Mouse (Mus musculus): ENCODE results near the gene Fxyd3. TPM values are rescaled to one million over a fixed set of nuclear protein-coding genes. Genes with fewer than 3 reads are reported as not detected.

The Fxyd3 gene
- total and polyA plus RNA-seq, 3 experiments: not detected

DNA sequence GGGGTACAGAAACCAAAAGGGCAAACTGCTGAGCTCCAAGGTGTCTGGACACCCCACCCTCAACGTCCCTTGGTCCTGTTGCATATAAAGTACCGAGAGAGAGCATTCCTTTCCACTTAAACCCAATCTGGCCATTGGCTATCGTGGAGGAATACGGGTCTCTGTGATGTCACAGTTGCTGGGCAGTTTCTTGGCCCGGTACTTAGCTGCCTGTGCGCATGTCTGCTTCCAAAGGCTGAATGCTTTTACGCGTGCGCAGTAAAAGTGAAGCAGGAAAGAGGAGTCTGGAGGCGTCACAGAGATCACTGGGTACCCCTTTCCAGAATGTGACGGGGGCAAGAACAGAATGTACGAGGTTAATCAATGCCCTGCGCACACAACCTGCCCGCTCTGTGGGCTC, 7.0 kb downstream of the Fxyd3 start:
- Histone ChIP-seq H3K4me1 (ENCODE audit: control insufficient read depth in 1 of 2, insufficient read depth in 2 of 2, low read length in 2 of 2) (no peaks in the 10 kb centered on the region), H3K36me3 (ENCODE audit: control insufficient read depth in 1 of 2, insufficient read depth in 2 of 2, low read length in 2 of 2) (no peaks in the 10 kb centered on the region), H3K4me3 (ENCODE audit: control insufficient read depth in 1 of 2, insufficient read depth in 1 of 2, low read depth in 2 of 2, low read length in 2 of 2) (no peak overlapping the region), H3K27ac (ENCODE audit: control insufficient read depth, low read depth, low read length) (no peak overlapping the region), H3K9me3 (replicated peaks; ENCODE audit: insufficient read depth, low read length) (no peaks in the 10 kb centered on the region), H3K79me2 (ENCODE audit: control insufficient read depth, insufficient read depth, low read length, poor library complexity) (no peaks in the 10 kb centered on the region), H3K9ac (ENCODE audit: control insufficient read depth, low read depth, low read length, poor library complexity, severe bottlenecking) (no peak overlapping the region), H3K27me3 (ENCODE audit: control insufficient read depth in 1 of 2, insufficient read depth in 2 of 2, low read length in 2 of 2) (no peaks in the 10 kb centered on the region; a peak in 2 of 4 replicates)
- no peak for DNase-seq (ENCODE audit: low read depth, low spot score)
- no peak for TF ChIP-seq RAD21 (IDR thresholded peaks at IDR 0.05; ENCODE audit: low read depth, low read length)
- no peak for TF ChIP-seq GABPA (IDR thresholded peaks at IDR 0.05; ENCODE audit: low read depth, low read length)
- no peak for TF ChIP-seq MYC (IDR thresholded peaks at IDR 0.05; ENCODE audit: low read depth, low read length)
- TF ChIP-seq EP300 (IDR thresholded peaks at IDR 0.05; ENCODE audit: low read depth in 1 of 2, low read length in 2 of 2): no peak
- no peak for TF ChIP-seq NELFE (IDR thresholded peaks at IDR 0.05; ENCODE audit: low read depth, low read length)
- TF ChIP-seq POLR2AphosphoS2 (IDR thresholded peaks at IDR 0.05; ENCODE audit: low read length): no peak
- no peak for TF ChIP-seq RCOR1 (IDR thresholded peaks at IDR 0.05; ENCODE audit: low read depth, low read length)
- TF ChIP-seq POLR2AphosphoS5 (IDR thresholded peaks at IDR 0.05; ENCODE audit: borderline replicate concordance, low read depth, low read length): no peak
- no peak for TF ChIP-seq GATA1 (IDR thresholded peaks at IDR 0.05; ENCODE audit: low read depth, low read length)
- no peak for TF ChIP-seq ZMIZ1 (IDR thresholded peaks at IDR 0.05; ENCODE audit: low read depth, low read length)
- TF ChIP-seq POLR2A (IDR thresholded peaks at IDR 0.05; ENCODE audit: control insufficient read depth in 1 of 2, insufficient read depth in 1 of 2, low read depth in 1 of 2, low read length in 2 of 2, poor library complexity in 1 of 2): no peak
- no peak for TF ChIP-seq MEF2A (IDR thresholded peaks at IDR 0.05; ENCODE audit: extremely low read depth, insufficient replicate concordance, low read depth, low read length, poor library complexity, severe bottlenecking)
- no peak for TF ChIP-seq MAFK (IDR thresholded peaks at IDR 0.05; ENCODE audit: borderline replicate concordance, low read depth, low read length)
- no peak for TF ChIP-seq TCF12 (IDR thresholded peaks at IDR 0.05; ENCODE audit: low read depth, low read length)
- TF ChIP-seq USF1 (IDR thresholded peaks at IDR 0.05; ENCODE audit: low read depth, low read length): no peak
- no peak for TF ChIP-seq CTCF (IDR thresholded peaks at IDR 0.05 in 2 of 3, conservative IDR thresholded peaks at IDR 0.05 in 1 of 3; ENCODE audit: control insufficient read depth in 1 of 3, insufficient read depth in 1 of 3, low read depth in 2 of 3, low read length in 3 of 3, poor library complexity in 1 of 3, severe bottlenecking in 1 of 3)
- TF ChIP-seq KAT2A (conservative IDR thresholded peaks at IDR 0.05; ENCODE audit: low read depth, low read length): no peak

DNA sequence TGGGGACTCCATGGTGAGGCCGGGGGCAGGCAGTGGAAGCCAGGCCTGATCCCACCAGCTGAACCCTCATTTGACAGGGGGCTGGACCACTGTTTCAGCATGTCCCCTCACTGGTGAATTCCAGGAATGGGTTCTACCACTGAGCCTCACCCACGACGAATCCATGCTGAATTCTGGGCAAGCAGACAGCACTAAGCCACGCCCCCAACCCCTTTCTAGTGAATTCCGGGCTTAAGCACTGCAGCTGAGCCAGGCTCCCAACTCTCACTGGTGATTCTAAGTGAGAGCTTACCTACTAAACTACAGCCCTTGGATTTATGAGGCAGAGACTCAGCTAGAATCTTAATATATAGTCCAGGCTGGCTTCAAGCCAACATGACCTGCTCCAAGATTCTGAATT, 8.7 kb downstream of the Fxyd3 start:
- H3K27me3 ChIP-seq (ENCODE audit: control insufficient read depth in 1 of 2, insufficient read depth in 2 of 2, low read length in 2 of 2): no peaks in the 10 kb centered on the region; a peak in 1 of 4 replicates
- no peak for DNase-seq (ENCODE audit: low read depth, low spot score)
- no peaks in the 10 kb centered on the region for H3K36me3 ChIP-seq (ENCODE audit: control insufficient read depth in 1 of 2, insufficient read depth in 2 of 2, low read length in 2 of 2)
- H3K27ac ChIP-seq (ENCODE audit: control insufficient read depth, low read depth, low read length): no peak overlapping the region
- H3K79me2 ChIP-seq (ENCODE audit: control insufficient read depth, insufficient read depth, low read length, poor library complexity): no peaks in the 10 kb centered on the region
- TF ChIP-seq SMC3 (IDR thresholded peaks at IDR 0.05; ENCODE audit: low read depth, low read length) (no peak), MAZ (IDR thresholded peaks at IDR 0.05; ENCODE audit: low read depth, low read length) (no peak), MYC (IDR thresholded peaks at IDR 0.05; ENCODE audit: low read depth, low read length) (no peak), CTCF (IDR thresholded peaks at IDR 0.05 in 2 of 3, conservative IDR thresholded peaks at IDR 0.05 in 1 of 3; ENCODE audit: control insufficient read depth in 1 of 3, insufficient read depth in 1 of 3, low read depth in 2 of 3, low read length in 3 of 3, poor library complexity in 1 of 3, severe bottlenecking in 1 of 3) (no peak), EP300 (IDR thresholded peaks at IDR 0.05; ENCODE audit: low read depth in 1 of 2, low read length in 2 of 2) (no peak), GATA1 (IDR thresholded peaks at IDR 0.05; ENCODE audit: low read depth, low read length) (no peak), GABPA (IDR thresholded peaks at IDR 0.05; ENCODE audit: low read depth, low read length) (no peak), CHD2 (IDR thresholded peaks at IDR 0.05; ENCODE audit: low read length) (no peak), UBTF (IDR thresholded peaks at IDR 0.05; ENCODE audit: borderline replicate concordance, insufficient read depth, low read depth, low read length) (no peak), SIN3A (IDR thresholded peaks at IDR 0.05; ENCODE audit: low read length) (no peak), ZNF384 (IDR thresholded peaks at IDR 0.05; ENCODE audit: low read depth, low read length) (no peak), JUND (IDR thresholded peaks at IDR 0.05; ENCODE audit: low read depth, low read length) (no peak), ZMIZ1 (IDR thresholded peaks at IDR 0.05; ENCODE audit: low read depth, low read length) (no peak)
- H3K9ac ChIP-seq (ENCODE audit: control insufficient read depth, low read depth, low read length, poor library complexity, severe bottlenecking): no peak overlapping the region
- H3K4me1 ChIP-seq (ENCODE audit: control insufficient read depth in 1 of 2, insufficient read depth in 2 of 2, low read length in 2 of 2): no peaks in the 10 kb centered on the region
- no peaks in the 10 kb centered on the region for H3K9me3 ChIP-seq (replicated peaks; ENCODE audit: insufficient read depth, low read length)
- H3K4me3 ChIP-seq (ENCODE audit: control insufficient read depth in 1 of 2, insufficient read depth in 1 of 2, low read depth in 2 of 2, low read length in 2 of 2): no peak overlapping the region

Measured in MEL (cell line).